Mouse (Mus musculus) forebrain, embryonic 14.5 days (tissue): ENCODE data around the gene Chmp2a. TPM values are rescaled to one million over a fixed set of nuclear protein-coding genes. Genes with fewer than 3 reads are reported as not detected.

Source experiments
- ATAC-seq: fragments of 200-750 bp; cut with Nextera tagmentation; 2 replicates; pipeline ENCODE4 v1.8.0; 2017; ENCODE audit warnings: mild to moderate bottlenecking, moderate library complexity
- DNase-seq: peaks from one replicate; pipeline ENCODE4 v3.0.0-alpha.2; 2015; ENCODE audit warnings: low spot score
- H3K27ac ChIP-seq: fragments of 300-500 bp; sonication (generic); 2 replicates; pipeline ENCODE4 v1.5.1; 2014; ENCODE audit warnings: low read depth, mild to moderate bottlenecking, control low read depth, low read length, moderate library complexity
- H3K27me3 ChIP-seq: fragments of 300-500 bp; sonication (generic); replicated peaks from 2 replicates; pipeline ENCODE4 v1.6.1; 2014; ENCODE audit warnings: low read length, control low read depth, mixed read lengths; ENCODE audit not compliant: control insufficient read depth, insufficient read depth
- H3K36me3 ChIP-seq: fragments of 300-500 bp; sonication (generic); 2 replicates; pipeline ENCODE4 v1.6.1; 2014; ENCODE audit warnings: low read length, control low read depth; ENCODE audit not compliant: control insufficient read depth, insufficient read depth
- H3K4me1 ChIP-seq: fragments of 300-500 bp; sonication (generic); 2 replicates; pipeline ENCODE4 v1.6.1; 2014; ENCODE audit warnings: antibody characterized with exemption, low read length, control low read depth; ENCODE audit not compliant: control insufficient read depth, insufficient read depth
- H3K4me2 ChIP-seq: fragments of 300-500 bp; sonication (generic); 2 replicates; pipeline ENCODE4 v1.6.1; 2014; ENCODE audit warnings: mild to moderate bottlenecking, control low read depth, low read length
- H3K4me3 ChIP-seq: fragments of 300-500 bp; sonication (generic); 2 replicates; pipeline ENCODE4 v1.5.1; 2014; ENCODE audit warnings: low read depth, low read length, control low read depth
- H3K9ac ChIP-seq: fragments of 300-500 bp; sonication (generic); 2 replicates; pipeline ENCODE4 v1.6.1; 2014; ENCODE audit warnings: mild to moderate bottlenecking, low read length, control low read depth, moderate library complexity
- H3K9me3 ChIP-seq: fragments of 300-500 bp; sonication (generic); replicated peaks from 2 replicates; pipeline ENCODE4 v1.6.1; 2016; ENCODE audit warnings: low read length, control low read depth, mixed read lengths; ENCODE audit not compliant: control insufficient read depth
- WGBS: fragments of 180-500 bp; shearing (Covaris S2); extraction: QIAGEN DNeasy Blood & Tissue Kit; methylation state at CpG from one replicate; pipeline ENCODE4 v1.1.7; 2014; 5-methylcytosine and 5-hydroxymethylcytosine counted together
- polyA plus RNA-seq: library from polyadenylated mRNA; unstranded; fragments of >200 nt; fragmentation: Nextera tagmentation; extraction: Ambion mirVana; gene quantifications from 2 replicates; pipeline ENCODE4 v1.2.1, GENCODE M21; 2014

Chmp2a gene
- polyA plus RNA-seq, 1 experiment from 2014 or later: 215 TPM

GRCm38 (mm10) chr7:13010005-13010908 lies 24.4 kb downstream of the Chmp2a start, which contains the start of gene Zbtb45:
Gene Zbtb45 (minus strand): TSS chr7:13010034.
- Histone ChIP-seq H3K4me2 (peak within 1 kb of the TSS; percentile 71), H3K27ac (peak within 1 kb of the TSS; percentile 88), H3K9me3 (no peaks in the 10 kb centered on the region), H3K27me3 (no peaks in the 10 kb centered on the region), H3K9ac (peak within 1 kb of the TSS; percentile 70), H3K4me3 (peak within 1 kb of the TSS; percentile 51), H3K36me3 (peaks cover 28% of the 10 kb centered on the region), H3K4me1 (peaks cover 12% of the 10 kb centered on the region)
- ATAC-seq (no peak), DNase-seq (no peak)
- 10% methylated on average over 26 of the region's 26 CpGs for WGBS

DNA sequence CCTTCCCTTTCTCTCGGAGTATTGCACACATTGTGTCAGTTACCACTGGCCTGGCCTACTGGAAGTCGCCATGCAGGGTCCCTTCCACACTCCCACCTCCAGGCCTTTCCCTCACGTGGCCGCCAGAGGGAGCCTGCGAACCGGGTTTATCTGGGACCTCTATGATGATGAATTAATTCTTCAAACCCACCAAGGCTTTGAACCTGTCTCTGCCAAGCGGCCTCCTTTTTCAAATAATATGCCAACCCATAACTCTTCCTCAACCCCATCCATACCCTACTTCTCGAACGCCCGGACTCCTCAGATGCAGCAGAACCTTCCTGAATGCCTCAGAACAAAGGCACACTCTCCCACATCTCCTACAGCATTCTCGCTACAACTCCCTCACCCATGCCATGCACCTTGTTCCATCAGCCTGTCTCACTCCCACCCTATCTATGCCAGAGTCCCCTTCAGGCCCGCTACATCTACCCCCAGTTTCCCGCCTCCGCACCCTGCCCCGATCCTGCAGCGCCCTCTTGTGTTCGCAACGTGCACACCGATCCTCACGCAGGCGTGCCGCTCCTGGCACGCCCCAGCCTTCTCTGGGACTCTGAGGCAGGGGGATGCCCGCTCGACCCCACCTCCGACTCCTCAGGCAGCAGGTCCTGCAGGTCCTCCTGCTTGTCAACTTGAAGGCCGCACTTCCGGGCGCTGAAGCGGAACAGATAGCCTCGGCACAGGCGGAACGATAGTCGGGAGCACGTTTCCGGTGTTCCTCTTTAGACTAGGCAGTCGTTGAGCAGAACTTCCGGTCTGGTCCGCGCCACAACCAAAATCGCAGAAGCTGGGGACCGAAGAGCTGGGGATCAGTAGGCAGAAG lies 25.2 kb downstream of the Chmp2a start:
- peak; percentile 97 for DNase-seq
- no peaks in the 10 kb centered on the region for H3K27me3 ChIP-seq
- peak overlapping the region; percentile 51 for H3K4me3 ChIP-seq
- H3K4me2 ChIP-seq: peak overlapping the region; percentile 71
- H3K4me1 ChIP-seq: peaks cover 12% of the 10 kb centered on the region
- no peaks in the 10 kb centered on the region for H3K9me3 ChIP-seq
- peak overlapping the region; percentile 88 for H3K27ac ChIP-seq
- H3K9ac ChIP-seq: peak overlapping the region; percentile 70
- H3K36me3 ChIP-seq: peaks cover 35% of the 10 kb centered on the region
- under 1% methylated on average over 42 of the region's 42 CpGs for WGBS
- peak; percentile 92 for ATAC-seq

GRCm38 (mm10) chr7:13007341-13008092 lies 27.1 kb downstream of the Chmp2a start:
- Histone ChIP-seq H3K4me3 (no peak overlapping the region), H3K27me3 (no peaks in the 10 kb centered on the region), H3K4me2 (0 out of 2 replicates have a peak overlapping the region, but pooled peaks have one; percentile 7), H3K4me1 (peaks cover 12% of the 10 kb centered on the region), H3K36me3 (peaks cover 44% of the 10 kb centered on the region), H3K9me3 (no peaks in the 10 kb centered on the region), H3K9ac (no peak overlapping the region), H3K27ac (no peak overlapping the region)
- WGBS: 44% methylated on average over 56 of the region's 57 CpGs
- ATAC-seq (no peak), DNase-seq (no peak)

- no peak overlapping the region for H3K9ac ChIP-seq
- no peak overlapping the region for H3K27ac ChIP-seq
- no peaks in the 10 kb centered on the region for H3K9me3 ChIP-seq
- peaks cover 44% of the 10 kb centered on the region for H3K36me3 ChIP-seq
- no peak overlapping the region for H3K4me2 ChIP-seq
- no peak for ATAC-seq
- peaks cover 12% of the 10 kb centered on the region for H3K4me1 ChIP-seq
- H3K4me3 ChIP-seq: no peak overlapping the region
- H3K27me3 ChIP-seq: no peaks in the 10 kb centered on the region
- WGBS: 85% methylated on average over 10 of the region's 10 CpGs
- no peak for DNase-seq
Observed at GRCm38 (mm10) chr7:13006531-13006930, 28.1 kb downstream of the Chmp2a start.

- Histone ChIP-seq H3K27me3 (no peaks in the 10 kb centered on the region), H3K9me3 (no peaks in the 10 kb centered on the region), H3K36me3 (peaks cover 44% of the 10 kb centered on the region), H3K27ac (no peak overlapping the region), H3K4me3 (no peak overlapping the region), H3K4me1 (peaks cover 12% of the 10 kb centered on the region), H3K9ac (no peak overlapping the region), H3K4me2 (no peak overlapping the region)
- no peak for DNase-seq
- WGBS: 83% methylated on average over 17 of the region's 17 CpGs
- no peak for ATAC-seq
Observed at GRCm38 (mm10) chr7:13006011-13006410, 28.6 kb downstream of the Chmp2a start.

GRCm38 (mm10) chr7:13003380-13003779 lies 31.2 kb downstream of the Chmp2a start:
- ATAC-seq: no peak
- peaks cover 1% of the 10 kb centered on the region for H3K4me1 ChIP-seq

GRCm38 (mm10) chr7:13001584-13001983 lies 33.0 kb downstream of the Chmp2a start:
- Histone ChIP-seq H3K4me1 (no peaks in the 10 kb centered on the region), H3K36me3 (peaks cover 29% of the 10 kb centered on the region), H3K27me3 (no peaks in the 10 kb centered on the region), H3K9ac (no peak overlapping the region), H3K9me3 (no peaks in the 10 kb centered on the region), H3K27ac (no peak overlapping the region), H3K4me2 (no peak overlapping the region), H3K4me3 (no peak overlapping the region)
- ATAC-seq (no peak), DNase-seq (no peak)
- 80% methylated on average over 1 of the region's 1 CpGs for whole genome bisulfite sequencing

More at GRCm38 (mm10) chr7:13003380-13003779, 31.2 kb downstream of the Chmp2a start:
- Histone ChIP-seq H3K4me2 (no peak overlapping the region), H3K36me3 (peaks cover 44% of the 10 kb centered on the region), H3K27ac (no peak overlapping the region), H3K9me3 (no peaks in the 10 kb centered on the region), H3K27me3 (no peaks in the 10 kb centered on the region), H3K9ac (no peak overlapping the region), H3K4me3 (no peak overlapping the region)
- no peak for DNase-seq
- WGBS: 73% methylated on average over 5 of the region's 5 CpGs

GRCm38 (mm10) chr7:12998851-12999250 lies 35.8 kb downstream of the Chmp2a start, which contains the start of gene Trim28:
Gene Trim28 (plus strand): TSS chr7:12999114.
- peaks cover 6% of the 10 kb centered on the region for H3K36me3 ChIP-seq
- DNase-seq: no peak
- H3K4me1 ChIP-seq: no peaks in the 10 kb centered on the region
- H3K27me3 ChIP-seq: no peaks in the 10 kb centered on the region
- ATAC-seq: no peak
- H3K4me2 ChIP-seq: no peak within 1 kb of the TSS
- H3K9me3 ChIP-seq: no peaks in the 10 kb centered on the region
- WGBS: 84% methylated on average over 3 of the region's 3 CpGs
- no peak within 1 kb of the TSS for H3K4me3 ChIP-seq
- no peak within 1 kb of the TSS for H3K27ac ChIP-seq
- no peak within 1 kb of the TSS for H3K9ac ChIP-seq
